Mouse (Mus musculus) spleen, adult 2 months (tissue): ENCODE results near the gene Cdadc1. TPM values are rescaled to one million over a fixed set of nuclear protein-coding genes. Genes with fewer than 3 reads are reported as not detected.

ENCODE experiments used
- DNase-seq, 2 experiments: peaks; one replicate each; pipeline versions ENCODE4 v3.0.0 to v3.0.0-alpha.2; 2012 to 2021; ENCODE audit warnings: low spot score in 2 of 2, low read depth in 1 of 2
- H3K27ac ChIP-seq: fragments of 200-500 bp; 2 replicates; pipeline ENCODE4 v1.5.1; 2012; ENCODE audit warnings: low read length, inconsistent platforms; ENCODE audit not compliant: insufficient read depth
- H3K27me3 ChIP-seq: fragments of 200-500 bp; 2 replicates; pipeline ENCODE4 v1.6.1; 2012; ENCODE audit warnings: mild to moderate bottlenecking, moderate library complexity, low read length, inconsistent platforms; ENCODE audit not compliant: control insufficient read depth, insufficient read depth
- H3K36me3 ChIP-seq: fragments of 200-500 bp; 2 replicates; pipeline ENCODE4 v1.6.1; 2012; ENCODE audit warnings: mild to moderate bottlenecking, low read length, inconsistent platforms; ENCODE audit not compliant: control insufficient read depth, insufficient read depth
- H3K4me1 ChIP-seq: fragments of 200-500 bp; 2 replicates; pipeline ENCODE4 v1.6.1; 2011; ENCODE audit warnings: inconsistent platforms; ENCODE audit not compliant: control insufficient read depth, insufficient read depth, insufficient read length
- H3K4me3 ChIP-seq: fragments of 200-500 bp; 2 replicates; pipeline ENCODE4 v1.5.1; 2011; ENCODE audit warnings: mild to moderate bottlenecking, inconsistent platforms; ENCODE audit not compliant: insufficient read depth, insufficient read length; ENCODE audit errors: extremely low read depth
- CTCF ChIP-seq: fragments of 200-500 bp; IDR thresholded peaks from 2 replicates; pipeline ENCODE4 v1.5.1; 2011; ENCODE audit warnings: mild to moderate bottlenecking, inconsistent platforms; ENCODE audit not compliant: insufficient read depth, insufficient read length, insufficient replicate concordance; ENCODE audit errors: extremely low read depth
- POLR2A ChIP-seq: fragments of 200-500 bp; IDR thresholded peaks from 2 replicates; pipeline ENCODE4 v1.6.1; 2011; ENCODE audit warnings: low read depth, low read length, inconsistent platforms
- WGBS: fragments of 180-500 bp; shearing (Covaris S2); methylation state at CpG from one replicate; pipeline ENCODE4 v1.1.7; 2018; 5-methylcytosine and 5-hydroxymethylcytosine counted together
- polyA plus RNA-seq: library from polyadenylated mRNA; depleted of rRNA; stranded (reverse); fragments of >200 nt; gene quantifications from 2 replicates; pipeline ENCODE4 v1.2.3, GENCODE M21; 2012

The Cdadc1 gene
- polyA plus RNA-seq, 1 experiment = 2.2 TPM

DNA sequence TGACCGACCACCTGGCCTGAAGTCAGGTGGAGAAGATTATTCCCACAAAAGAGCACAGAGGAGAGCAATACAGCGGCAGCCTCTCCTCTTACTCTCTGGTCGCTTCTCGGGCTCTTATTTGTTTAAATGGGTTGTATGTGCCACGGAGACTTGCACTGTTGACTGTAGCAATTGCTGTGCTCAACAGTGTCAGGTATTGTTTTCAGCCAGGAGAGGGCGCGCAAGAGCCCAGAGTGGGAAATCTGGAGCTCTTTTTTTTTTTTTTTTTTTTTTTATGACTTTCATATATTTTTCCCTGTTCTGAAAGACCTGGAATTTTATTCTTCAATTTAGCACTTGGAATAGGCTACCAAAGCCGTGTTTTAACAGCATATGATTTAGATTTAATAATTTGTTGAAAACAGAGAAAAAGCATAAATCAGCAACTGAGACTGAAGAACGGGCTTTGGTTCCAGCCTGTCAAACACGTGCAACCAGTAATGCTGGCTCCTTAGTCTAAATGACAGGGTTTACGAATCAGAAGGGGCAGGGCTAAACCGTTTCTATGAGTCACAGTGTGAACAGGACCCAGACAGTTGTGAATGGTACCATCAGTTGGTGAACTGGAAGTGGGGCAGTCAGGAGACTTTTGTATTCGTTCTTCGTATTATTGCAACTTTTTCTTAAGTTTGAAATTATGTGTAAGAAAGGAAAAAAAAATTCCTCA, 15.3 kb upstream of the Cdadc1 start:
- Histone ChIP-seq H3K27ac (no peak overlapping the region), H3K27me3 (no peaks in the 10 kb centered on the region), H3K36me3 (no peaks in the 10 kb centered on the region), H3K4me1 (no peaks in the 10 kb centered on the region), H3K4me3 (no peak overlapping the region)
- TF ChIP-seq POLR2A = no peak
- TF ChIP-seq CTCF = peak; percentile 30; the same call in 1 of the 2 replicates
- peak; percentile 4 to 22 for DNase-seq
- 53% methylated on average over 14 of the region's 14 CpGs for WGBS

DNA sequence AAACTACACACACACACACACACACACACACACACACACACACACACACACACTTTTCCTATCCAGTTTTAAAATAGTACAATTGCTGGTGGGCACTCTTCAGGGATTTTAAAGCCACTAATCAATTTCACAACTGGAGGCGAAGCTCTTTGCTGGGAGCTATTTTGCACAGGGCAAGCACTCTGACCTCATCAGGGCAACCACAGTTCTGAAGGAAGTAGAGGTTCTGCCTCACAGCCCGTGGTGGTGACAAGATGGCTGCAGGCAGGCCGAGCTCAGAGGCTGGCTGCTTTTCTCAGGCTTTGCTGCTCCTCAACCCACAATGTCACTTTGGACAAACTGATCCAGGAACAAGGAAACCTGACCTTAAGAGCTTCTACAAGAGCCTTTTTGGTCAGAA, 9.3 kb upstream of the Cdadc1 start:
- Histone ChIP-seq H3K4me1 (no peaks in the 10 kb centered on the region), H3K27me3 (no peaks in the 10 kb centered on the region), H3K27ac (no peak overlapping the region), H3K4me3 (no peak overlapping the region), H3K36me3 (no peaks in the 10 kb centered on the region)
- WGBS = 31% methylated on average over 3 of the region's 3 CpGs
- TF ChIP-seq POLR2A (no peak), CTCF (no peak)
- no peak for DNase-seq

DNA sequence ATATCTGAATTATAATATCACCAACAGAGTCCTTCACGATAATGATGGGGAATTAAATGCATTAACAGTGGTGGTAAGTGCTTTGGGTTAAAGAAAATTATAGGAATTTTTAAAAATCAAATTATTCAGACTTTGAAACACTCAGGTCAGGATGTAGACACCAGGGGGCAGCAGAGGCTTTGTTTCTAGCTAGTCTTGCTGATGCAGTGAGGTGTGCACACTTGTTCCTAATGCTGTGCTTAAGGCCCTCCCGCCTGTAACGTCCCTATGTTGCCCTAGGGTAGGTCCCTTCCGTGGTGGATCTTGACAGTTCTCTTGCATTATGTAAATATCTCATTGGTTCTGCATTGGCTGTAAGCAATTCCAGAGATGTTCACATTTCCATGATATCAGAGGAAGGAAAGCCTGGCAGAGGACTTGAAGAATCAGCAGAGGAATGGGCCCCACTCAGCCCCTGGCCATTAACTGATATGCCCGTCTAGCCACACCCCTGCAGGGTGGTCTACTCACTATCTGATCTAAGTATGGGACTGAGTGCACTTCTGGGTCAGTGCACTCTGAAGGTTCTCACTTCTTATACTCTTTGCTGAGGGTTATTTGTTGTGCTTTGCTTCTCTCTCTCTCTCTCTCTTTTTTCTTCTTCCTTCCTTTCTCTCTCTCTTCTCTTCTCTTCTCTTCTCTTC, 8.1 kb upstream of the Cdadc1 start:
- Histone ChIP-seq H3K4me1 (no peaks in the 10 kb centered on the region), H3K27me3 (peaks cover 2% of the 10 kb centered on the region; the same call in 1 of the 2 replicates), H3K36me3 (no peaks in the 10 kb centered on the region), H3K4me3 (no peak overlapping the region), H3K27ac (no peak overlapping the region)
- TF ChIP-seq POLR2A (no peak), CTCF (peak; percentile 54; the same call in 1 of the 2 replicates)
- peak; percentile 35 to 65 for DNase-seq
- 29% methylated on average over 5 of the region's 5 CpGs for WGBS

DNA sequence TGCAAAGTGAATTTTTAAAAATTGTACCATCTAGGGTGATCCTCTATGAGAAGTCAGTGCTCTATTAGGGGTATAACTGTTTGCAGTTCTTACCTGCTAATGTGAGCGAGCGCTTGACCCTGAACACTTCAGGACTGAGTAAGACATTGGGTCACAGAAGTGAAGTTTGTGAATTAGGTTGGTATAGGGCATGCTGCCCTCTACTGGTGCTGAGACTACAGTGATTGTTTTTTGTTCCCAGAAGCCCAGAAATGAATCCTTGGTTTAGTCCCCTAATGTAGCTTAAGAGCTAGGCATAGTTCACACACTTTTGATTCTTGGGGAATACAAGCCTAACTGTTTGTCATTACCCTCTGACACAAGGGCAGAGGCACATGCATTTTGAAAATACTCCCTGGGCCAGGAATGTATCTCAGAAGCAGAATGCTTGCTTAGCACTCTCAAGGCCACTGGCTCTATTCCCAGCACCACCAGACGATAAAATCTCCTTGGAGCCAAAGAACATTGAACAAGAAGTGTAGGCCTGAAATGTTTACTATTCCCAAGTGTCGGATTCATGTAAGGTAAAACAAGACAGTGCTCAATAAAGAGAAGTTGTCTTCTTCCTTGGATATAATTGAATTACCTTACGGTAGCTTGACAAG, 6.4 kb upstream of the Cdadc1 start:
- Histone ChIP-seq H3K4me1 (no peaks in the 10 kb centered on the region), H3K27ac (no peak overlapping the region), H3K27me3 (peaks cover 2% of the 10 kb centered on the region; the same call in 1 of the 2 replicates), H3K4me3 (no peak overlapping the region), H3K36me3 (no peaks in the 10 kb centered on the region)
- DNase-seq = no peak
- TF ChIP-seq CTCF = no peak
- no peak for TF ChIP-seq POLR2A
- 64% methylated on average over 5 of the region's 5 CpGs for WGBS

DNA sequence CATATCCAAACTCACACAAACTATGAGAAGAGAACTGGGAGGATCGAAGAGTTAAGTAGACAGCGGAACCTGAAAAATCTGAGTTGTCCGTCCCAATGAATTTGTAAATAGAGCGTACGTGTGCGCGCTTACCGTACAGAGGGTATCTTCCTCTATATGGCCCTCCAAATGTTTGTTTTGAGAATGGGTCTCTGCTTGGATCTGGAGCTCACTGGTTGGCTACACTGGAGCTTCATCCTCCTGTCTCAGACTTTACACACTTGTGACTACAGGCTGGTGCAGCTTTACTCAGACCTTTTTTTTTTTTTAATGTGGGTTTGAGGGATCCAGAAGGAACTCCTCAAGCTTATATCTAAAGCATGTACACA, 485 bp upstream of the Cdadc1 start:
- Histone ChIP-seq H3K27me3 (peaks cover 2% of the 10 kb centered on the region; the same call in 1 of the 2 replicates), H3K4me1 (peaks cover 7% of the 10 kb centered on the region; the same call in 1 of the 2 replicates), H3K27ac (peak overlapping the region; percentile 80; the same call in 1 of the 2 replicates), H3K4me3 (peak overlapping the region; percentile 97), H3K36me3 (no peaks in the 10 kb centered on the region)
- 2% methylated on average over 8 of the region's 8 CpGs for WGBS
- TF ChIP-seq POLR2A (no peak), CTCF (no peak)
- no peak for DNase-seq

DNA sequence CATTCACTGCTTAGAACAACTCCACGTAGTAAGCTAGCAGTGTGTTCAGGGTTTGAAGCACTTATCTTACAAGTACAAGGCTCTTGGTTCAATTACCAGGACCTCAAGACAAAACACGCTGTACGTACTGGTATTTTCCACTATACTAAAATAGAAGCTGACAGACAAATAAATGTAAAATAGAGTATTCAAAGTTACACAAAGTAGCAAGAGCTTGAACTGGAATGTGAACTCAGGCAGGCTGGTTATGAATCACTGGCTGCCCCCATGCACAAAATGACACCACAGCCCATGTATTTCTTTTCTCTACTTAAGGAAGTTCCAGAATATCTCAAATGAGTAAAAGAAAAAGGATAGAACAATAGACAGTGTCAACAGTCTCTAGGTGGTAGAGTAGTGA, 2.8 kb downstream of the Cdadc1 start:
- no peak overlapping the region for H3K27ac ChIP-seq
- H3K27me3 ChIP-seq = no peaks in the 10 kb centered on the region
- no peak overlapping the region for H3K4me3 ChIP-seq
- DNase-seq = no peak
- H3K4me1 ChIP-seq = peaks cover 7% of the 10 kb centered on the region; the same call in 1 of the 2 replicates
- H3K36me3 ChIP-seq = peaks cover 5% of the 10 kb centered on the region
- TF ChIP-seq POLR2A (no peak), CTCF (no peak)
- WGBS = 90% methylated on average over 3 of the region's 3 CpGs
